Mouse (Mus musculus): ENCODE data around the gene Htr1f.

GRCm38 (mm10) chr16:64877314-64877713, 228.3 kb downstream of the Htr1f start:
- no peak for TF ChIP-seq CTCF (IDR thresholded peaks at IDR 0.05; ENCODE audit: borderline replicate concordance, control insufficient read depth, extremely low read depth, insufficient read depth, low read length, poor library complexity)
- no peak for TF ChIP-seq POLR2A (IDR thresholded peaks at IDR 0.05; ENCODE audit: control insufficient read depth, extremely low read depth, insufficient read depth, low read length, poor library complexity)
